In the genomic region with DNA sequence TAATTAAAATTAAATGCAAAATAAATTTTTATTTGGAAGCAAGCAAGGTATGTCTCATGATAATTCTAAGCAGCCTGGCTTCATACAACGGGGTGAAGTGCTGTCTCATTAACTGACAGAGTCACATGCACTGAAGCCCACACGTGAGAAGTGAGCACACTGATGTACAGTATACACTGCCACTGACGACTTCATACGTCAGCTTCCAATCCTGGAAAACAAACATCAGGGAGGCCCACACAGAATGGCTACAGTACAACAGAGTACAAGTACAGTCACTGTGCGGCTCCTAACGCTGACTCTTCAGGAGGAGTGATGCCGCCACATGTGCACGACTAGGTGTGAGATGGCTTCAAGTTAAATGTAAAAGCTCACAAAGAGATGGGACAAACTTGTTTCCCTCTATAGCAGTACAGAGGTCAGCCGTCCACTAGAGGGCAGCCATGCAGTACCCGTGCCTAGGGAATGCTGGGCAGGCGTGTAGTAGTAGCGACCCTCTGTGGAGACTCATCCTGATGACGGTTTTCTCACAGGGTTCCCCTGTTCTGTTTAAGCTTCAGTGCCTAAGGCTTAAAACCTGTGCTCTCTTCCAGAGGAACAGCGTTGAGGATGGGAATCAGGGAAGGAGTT, we compare ENCODE assay signal across 8 mouse cellular contexts. TPM values are rescaled to one million over a fixed set of nuclear protein-coding genes. Genes with fewer than 3 reads are reported as not detected.
DNase-seq lines count a peak whose midpoint lies in the region; ATAC-seq and TF ChIP-seq lines count a peak whose summit lies in the region.

No protein-coding gene starts in this region.

- ATAC-seq in activated CD4-positive, CD25-positive, alpha-beta regulatory T cell, adult 4 months = peak; percentile 61
- peak; percentile 96 for ATAC-seq in common myeloid progenitor, adult 5-6 weeks (replicated peaks; ENCODE audit: low read depth, poor library complexity, severe bottlenecking)
- peak; percentile 94 for ATAC-seq in megakaryocyte progenitor cell, adult 5-6 weeks (replicated peaks; ENCODE audit: poor library complexity)

- intact Hi-C loops in left cerebral cortex, adult 2 months (cut with DNase I) = loop anchor here (5.0 kb wide), 1 partner anchor 223 kb away; no protein-coding TSS in a partner anchor

- TF ChIP-seq CTCF in left cerebral cortex, adult 2 months (IDR thresholded peaks at IDR 0.05) = peak; percentile 81

- H3K4me3 ChIP-seq in left cerebral cortex, adult 2 months = no peak overlapping the region

- H3K27ac ChIP-seq in left cerebral cortex, adult 2 months = no peak overlapping the region

- peak; percentile 83 for DNase-seq in gastrocnemius, postnatal 10 days
- DNase-seq in hindlimb bud, embryonic 11.5 days (ENCODE audit: extremely low spot score, low read depth, low spot score) = peak; percentile 39
- peak; percentile 58 to 67 for DNase-seq in left cerebral cortex, adult 2 months (ENCODE audit: extremely low spot score in 1 of 2, low spot score in 2 of 2)
- peak; percentile 77 for DNase-seq in right cerebral cortex, postnatal 14 days
- peak; percentile 59 to 83 for DNase-seq in urinary bladder, postnatal 4 days (ENCODE audit: low spot score in 2 of 2)

RNA-seq across cellular contexts. Expression of gene Donson, which starts 6.0 kb away (rescaled TPM):
- polyA plus RNA-seq in activated CD4-positive, CD25-positive, alpha-beta regulatory T cell, adult 4 months (2017; shearing (Covaris generic)) = 10 to 100 TPM; 12.0 to 27.2 TPM
- 28.7 and 70.0 TPM in 2 replicates for total RNA-seq in common myeloid progenitor, adult 5-6 weeks (2017)
- 1 to 10 TPM; 2.4 to 3.8 TPM for total RNA-seq in gastrocnemius, postnatal 10 days (2021)
- total RNA-seq in left cerebral cortex, adult 2 months (2021) = 10 to 100 TPM; 23.8 to 28.9 TPM
- 16.4 and 17.0 TPM in 2 replicates for total RNA-seq in megakaryocyte progenitor cell, adult 5-6 weeks (2015)
- 20.4 and 33.7 TPM in 2 replicates for total RNA-seq in megakaryocyte progenitor cell, adult 5-6 weeks (2017)

RNA-seq across cellular contexts. Expression of gene Cryzl1, which starts 34.2 kb away (rescaled TPM):
- 10 to 100 TPM; 67.0 to 69.8 TPM for polyA plus RNA-seq in activated CD4-positive, CD25-positive, alpha-beta regulatory T cell, adult 4 months (2017; shearing (Covaris generic))
- total RNA-seq in common myeloid progenitor, adult 5-6 weeks (2017) = 93.2 and 100 TPM in 2 replicates
- 10 to 100 TPM; 15.1 to 19.4 TPM for total RNA-seq in gastrocnemius, postnatal 10 days (2021)
- 100 to 1,000 TPM; 107 to 108 TPM for total RNA-seq in left cerebral cortex, adult 2 months (2021)
- 55.2 and 63.8 TPM in 2 replicates for total RNA-seq in megakaryocyte progenitor cell, adult 5-6 weeks (2015)
- 57.2 and 79.0 TPM in 2 replicates for total RNA-seq in megakaryocyte progenitor cell, adult 5-6 weeks (2017)

RNA-seq across cellular contexts. Expression of gene Itsn1, which starts 34.5 kb away (rescaled TPM):
- polyA plus RNA-seq in activated CD4-positive, CD25-positive, alpha-beta regulatory T cell, adult 4 months (2017; shearing (Covaris generic)) = 1 to 10 TPM; 3.2 to 5.6 TPM
- 10.7 and 16.6 TPM in 2 replicates for total RNA-seq in common myeloid progenitor, adult 5-6 weeks (2017)
- 10 to 100 TPM; 60.2 to 81.2 TPM for total RNA-seq in gastrocnemius, postnatal 10 days (2021)
- total RNA-seq in left cerebral cortex, adult 2 months (2021) = 100 to 1,000 TPM; 133 to 156 TPM
- total RNA-seq in megakaryocyte progenitor cell, adult 5-6 weeks (2015) = 4.1 TPM in 2 replicates
- 6.0 and 7.9 TPM in 2 replicates for total RNA-seq in megakaryocyte progenitor cell, adult 5-6 weeks (2017)

RNA-seq across cellular contexts. Expression of gene Son, which starts 47.3 kb away (rescaled TPM):
- 100 to 1,000 TPM; 119 to 186 TPM for polyA plus RNA-seq in activated CD4-positive, CD25-positive, alpha-beta regulatory T cell, adult 4 months (2017; shearing (Covaris generic))
- total RNA-seq in common myeloid progenitor, adult 5-6 weeks (2017) = 241 and 272 TPM in 2 replicates
- total RNA-seq in gastrocnemius, postnatal 10 days (2021) = 100 to 1,000 TPM; 113 to 153 TPM
- 100 to 1,000 TPM; 221 to 228 TPM for total RNA-seq in left cerebral cortex, adult 2 months (2021)
- total RNA-seq in megakaryocyte progenitor cell, adult 5-6 weeks (2015) = 332 and 375 TPM in 2 replicates
- 178 and 233 TPM in 2 replicates for total RNA-seq in megakaryocyte progenitor cell, adult 5-6 weeks (2017)

RNA-seq across cellular contexts. Expression of gene Gart, which starts 47.8 kb away (rescaled TPM):
- 10 to 100 TPM; 57.7 to 59.6 TPM for polyA plus RNA-seq in activated CD4-positive, CD25-positive, alpha-beta regulatory T cell, adult 4 months (2017; shearing (Covaris generic))
- total RNA-seq in common myeloid progenitor, adult 5-6 weeks (2017) = 233 and 304 TPM in 2 replicates
- total RNA-seq in gastrocnemius, postnatal 10 days (2021) = 10 to 100 TPM; 54.5 to 58.5 TPM
- total RNA-seq in left cerebral cortex, adult 2 months (2021) = 10 to 100 TPM; 48.4 to 52.8 TPM
- 148 and 162 TPM in 2 replicates for total RNA-seq in megakaryocyte progenitor cell, adult 5-6 weeks (2015)
- 438 and 506 TPM in 2 replicates for total RNA-seq in megakaryocyte progenitor cell, adult 5-6 weeks (2017)
